ENCODE assay signal across 1 mouse cellular context in genomic region chr5:32135336-32136206, GRCm38 (mm10).
TF ChIP-seq lines count a peak whose summit lies in the region.

Gene Fosl2 (plus strand): TSS chr5:32135801.

TF ChIP-seq in CH12.LX, 34 proteins besides CTCF, POLR2A, EP300 and RAD21 (continued from another document):
- TF ChIP-seq HCFC1 (IDR thresholded peaks at IDR 0.05; ENCODE audit: low read depth, low read length) (no peak; the same call in 1 of the 2 replicates), POLR2AphosphoS2 (IDR thresholded peaks at IDR 0.05; ENCODE audit: low read depth, low read length) (0 out of 2 replicates have a peak, but pooled peaks have one; percentile 43), TBP (conservative IDR thresholded peaks at IDR 0.05; ENCODE audit: low read depth, low read length) (no peak), ZC3H11A (IDR thresholded peaks at IDR 0.05; ENCODE audit: low read depth, low read length) (no peak), E2F4 (IDR thresholded peaks at IDR 0.05; ENCODE audit: insufficient replicate concordance, low read depth, low read length) (no peak), JUND (conservative IDR thresholded peaks at IDR 0.05; ENCODE audit: low read depth, low read length) (no peak), ZKSCAN1 (IDR thresholded peaks at IDR 0.05; ENCODE audit: borderline replicate concordance, low read depth, low read length) (no peak), CHD2 (IDR thresholded peaks at IDR 0.05; ENCODE audit: low read length) (peak; percentile 52; the same call in 1 of the 2 replicates), KAT2A (IDR thresholded peaks at IDR 0.05; ENCODE audit: insufficient replicate concordance, low read length) (no peak), SIN3A (IDR thresholded peaks at IDR 0.05; ENCODE audit: low read length) (no peak; the same call in none of the 2 replicates), MYC (IDR thresholded peaks at IDR 0.05; ENCODE audit: low read depth, low read length) (peak; percentile 84), PAX5 (IDR thresholded peaks at IDR 0.05; ENCODE audit: low read length) (no peak), USF2 (conservative IDR thresholded peaks at IDR 0.05; ENCODE audit: low read depth, low read length) (no peak), MAZ (IDR thresholded peaks at IDR 0.05; ENCODE audit: low read depth, low read length) (peak; percentile 89), USF1 (IDR thresholded peaks at IDR 0.05; ENCODE audit: low read depth, low read length) (no peak), IRF4 (IDR thresholded peaks at IDR 0.05; ENCODE audit: low read depth, low read length) (peak; percentile 51; the same call in 1 of the 2 replicates), ETS1 (conservative IDR thresholded peaks at IDR 0.05; ENCODE audit: low read depth, low read length) (peak; percentile 45), NELFE (IDR thresholded peaks at IDR 0.05; ENCODE audit: low read depth, low read length) (peak; percentile 60)
TF ChIP-seq in CH12.LX: peak in this region for 13.
